Comparison of ENCODE assay signal across 28 mouse cellular contexts in the genomic region with DNA sequence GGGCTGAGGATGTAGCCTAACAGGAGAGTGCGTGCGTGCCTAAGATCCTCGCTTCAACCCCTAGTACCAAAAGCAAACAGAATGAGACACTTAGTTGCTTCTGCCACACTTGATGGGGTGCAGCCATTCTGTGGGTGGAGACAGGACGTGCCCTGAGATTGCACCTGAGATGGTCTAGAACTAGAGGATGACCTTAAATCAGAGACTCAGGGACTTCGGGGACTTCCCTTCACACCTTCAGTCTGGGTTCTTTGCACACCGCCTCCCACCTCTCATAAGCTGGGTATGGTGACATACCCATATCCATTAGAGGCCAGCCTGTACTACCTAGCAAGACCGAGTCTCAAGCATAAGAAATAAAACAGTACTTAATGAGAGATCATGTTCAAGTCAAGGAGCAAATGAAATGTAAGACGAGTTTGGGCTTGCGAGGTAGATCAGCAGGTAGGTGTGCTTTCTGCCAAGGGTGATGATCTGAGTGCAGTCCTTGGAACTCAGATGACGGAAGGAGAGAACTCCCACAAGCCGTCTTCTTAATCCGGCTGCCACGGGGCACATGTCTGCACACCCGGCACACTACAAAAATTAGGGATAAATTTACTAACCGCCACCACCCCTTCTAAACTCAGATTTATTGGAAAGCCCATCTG. TPM values are rescaled to one million over a fixed set of nuclear protein-coding genes. Genes with fewer than 3 reads are reported as not detected.
DNase-seq lines count a peak whose midpoint lies in the region; ATAC-seq and TF ChIP-seq lines count a peak whose summit lies in the region.
"Had no signal": no experiment of that assay in that cellular context is flagged by ENCODE, and none has a peak within 500 bp of the region (broad histone marks: within the 10 kb centered on the region; RNA-seq: fewer than 3 reads in every experiment).

No protein-coding gene starts in this region.

- no peak overlapping the region for H3K9ac ChIP-seq in embryonic facial prominence, embryonic 14.5 days (ENCODE audit: low read depth, low read length)
- no peak overlapping the region for H3K9ac ChIP-seq in neural tube, embryonic 15.5 days (replicated peaks)
- H3K9ac ChIP-seq: embryonic facial prominence, embryonic 12.5 days; heart, embryonic 12.5 days; heart, embryonic 15.5 days; hindbrain, embryonic 13.5 days had no signal

- DNase-seq in embryonic facial prominence, embryonic 14.5 days (ENCODE audit: low spot score), result peak; percentile 55
- DNase-seq in embryonic facial prominence, embryonic 10.5 days (ENCODE audit: low spot score), result no peak
- DNase-seq in gastrocnemius, adult 2 months, result no peak
- no peak for DNase-seq in gastrocnemius, postnatal 4 days (ENCODE audit: low spot score in 2 of 2)
- peak; percentile 26 for DNase-seq in CD4-positive, CD25-positive, alpha-beta regulatory T cell, adult 2 months (ENCODE audit: low read depth, low spot score)
- DNase-seq in fat pad, adult 2 months (ENCODE audit: extremely low read depth, low read depth, low spot score), result peak; percentile 83
- no peak for DNase-seq in urinary bladder, postnatal 36 days (ENCODE audit: low spot score in 2 of 2)
- DNase-seq: adrenal gland, adult 8-10 months; adrenal gland, postnatal 25 days; cerebellum, adult 11-12 months; cerebellum, adult 8-10 months; cerebellum, postnatal 10 days; cerebellum, postnatal 36 days; gastrocnemius, postnatal 25 days; heart, postnatal 10 days; heart, postnatal 36 days; kidney, adult 2 months had no signal

- H3K4me2 ChIP-seq in embryonic facial prominence, embryonic 14.5 days (ENCODE audit: low read depth, low read length), result no peak overlapping the region
- no peak overlapping the region for H3K4me2 ChIP-seq in neural tube, embryonic 15.5 days
- H3K4me2 ChIP-seq: embryonic facial prominence, embryonic 12.5 days; heart, embryonic 12.5 days; heart, embryonic 15.5 days; hindbrain, embryonic 13.5 days had no signal

- intact Hi-C loops in gastrocnemius, adult 2 months (cut with DNase I), result no loop called here

- H3K4me3 ChIP-seq in embryonic facial prominence, embryonic 14.5 days (ENCODE audit: low read depth, low read length), result no peak overlapping the region
- no peak overlapping the region for H3K4me3 ChIP-seq in embryonic facial prominence, embryonic 10.5 days
- no peak overlapping the region for H3K4me3 ChIP-seq in gastrocnemius, adult 2 months
- no peak overlapping the region for H3K4me3 ChIP-seq in neural tube, embryonic 15.5 days (replicated peaks)
- H3K4me3 ChIP-seq: embryonic facial prominence, embryonic 12.5 days; erythroblast, embryonic 14.5 days; forebrain, embryonic 10.5 days; heart, embryonic 12.5 days; heart, embryonic 15.5 days; hindbrain, embryonic 10.5 days; hindbrain, embryonic 13.5 days had no signal

- no peaks in the 10 kb centered on the region for H3K27me3 ChIP-seq in embryonic facial prominence, embryonic 14.5 days (replicated peaks; ENCODE audit: control insufficient read depth, insufficient read depth, low read length)
- no peaks in the 10 kb centered on the region for H3K27me3 ChIP-seq in embryonic facial prominence, embryonic 10.5 days (replicated peaks; ENCODE audit: low read depth, poor library complexity, severe bottlenecking)
- no peaks in the 10 kb centered on the region for H3K27me3 ChIP-seq in neural tube, embryonic 15.5 days (replicated peaks)
- H3K27me3 ChIP-seq: embryonic facial prominence, embryonic 12.5 days; heart, embryonic 12.5 days; heart, embryonic 15.5 days; hindbrain, embryonic 13.5 days had no signal

- TF ChIP-seq CTCF in gastrocnemius, adult 2 months (IDR thresholded peaks at IDR 0.05), result no peak

- H3K27ac ChIP-seq in embryonic facial prominence, embryonic 14.5 days (replicated peaks; ENCODE audit: low read depth, low read length), result no peak overlapping the region
- H3K27ac ChIP-seq in embryonic facial prominence, embryonic 10.5 days (replicated peaks), result no peak overlapping the region
- peak overlapping the region; percentile 68 for H3K27ac ChIP-seq in gastrocnemius, adult 2 months
- no peak overlapping the region for H3K27ac ChIP-seq in neural tube, embryonic 15.5 days (replicated peaks)
- H3K27ac ChIP-seq: embryonic facial prominence, embryonic 12.5 days; forebrain, embryonic 10.5 days; heart, embryonic 15.5 days; hindbrain, embryonic 10.5 days; hindbrain, embryonic 13.5 days; hindbrain, postnatal 0 days had no signal

- H3K9me3 ChIP-seq in embryonic facial prominence, embryonic 14.5 days (ENCODE audit: control insufficient read depth, low read length), result no peaks in the 10 kb centered on the region
- no peaks in the 10 kb centered on the region for H3K9me3 ChIP-seq in embryonic facial prominence, embryonic 10.5 days
- no peaks in the 10 kb centered on the region for H3K9me3 ChIP-seq in neural tube, embryonic 15.5 days (replicated peaks)
- H3K9me3 ChIP-seq: embryonic facial prominence, embryonic 12.5 days; heart, embryonic 12.5 days; heart, embryonic 15.5 days; hindbrain, embryonic 10.5 days; hindbrain, embryonic 13.5 days had no signal

- no peaks in the 10 kb centered on the region for H3K4me1 ChIP-seq in embryonic facial prominence, embryonic 14.5 days (ENCODE audit: control insufficient read depth, insufficient read depth, low read length)
- H3K4me1 ChIP-seq in embryonic facial prominence, embryonic 10.5 days, result peaks cover 4% of the 10 kb centered on the region
- H3K4me1 ChIP-seq in neural tube, embryonic 15.5 days, result no peaks in the 10 kb centered on the region
- H3K4me1 ChIP-seq: embryonic facial prominence, embryonic 12.5 days; hindbrain, embryonic 13.5 days had no signal

- 83% methylated on average over 15 of the region's 15 CpGs for WGBS in embryonic facial prominence, embryonic 14.5 days
- 93% methylated on average over 15 of the region's 15 CpGs for WGBS in embryonic facial prominence, embryonic 10.5 days
- 91% methylated on average over 15 of the region's 15 CpGs for WGBS in neural tube, embryonic 15.5 days

- ATAC-seq in embryonic facial prominence, embryonic 14.5 days (ENCODE audit: low read depth), result peak; percentile 39; the same call in 1 of the 2 replicates
- no peak for ATAC-seq in neural tube, embryonic 15.5 days (ENCODE audit: low FRiP score)
- ATAC-seq: forebrain, embryonic 14.5 days; hindbrain, postnatal 0 days; intestine, postnatal 0 days had no signal

- H3K36me3 ChIP-seq in embryonic facial prominence, embryonic 14.5 days (ENCODE audit: control insufficient read depth, insufficient read depth, low read length), result peaks cover 33% of the 10 kb centered on the region
- H3K36me3 ChIP-seq in embryonic facial prominence, embryonic 10.5 days (replicated peaks), result peaks cover 64% of the 10 kb centered on the region
- peaks cover 13% of the 10 kb centered on the region; the same call in 1 of the 2 replicates for H3K36me3 ChIP-seq in neural tube, embryonic 15.5 days
- H3K36me3 ChIP-seq: heart, embryonic 15.5 days had no signal

RNA-seq across cellular contexts. Expression of a gene that starts 11.3 kb away (rescaled TPM):
- polyA plus RNA-seq in embryonic facial prominence, embryonic 14.5 days (2014; fragmentation: Nextera tagmentation; extraction: Ambion mirVana), result 8.4 and 9.7 TPM in 2 replicates
- 12.9 and 13.6 TPM in 2 replicates for polyA plus RNA-seq in embryonic facial prominence, embryonic 10.5 days (2016; fragmentation: Nextera tagmentation; extraction: Ambion mirVana)
- total RNA-seq in gastrocnemius, adult 2 months (2021), result 10 to 100 TPM; 11.9 to 12.1 TPM
- 1 to 10 TPM; 3.4 to 5.6 TPM for total RNA-seq in gastrocnemius, postnatal 4 days (2021)
- polyA plus RNA-seq in neural tube, embryonic 15.5 days (2015; fragmentation: Nextera tagmentation; extraction: Ambion mirVana), result 18.5 and 19.9 TPM in 2 replicates

RNA-seq across cellular contexts. Expression of a gene that starts 11.5 kb away (rescaled TPM):
- polyA plus RNA-seq in embryonic facial prominence, embryonic 14.5 days (2014; fragmentation: Nextera tagmentation; extraction: Ambion mirVana), result 9.8 and 13.0 TPM in 2 replicates
- polyA plus RNA-seq in embryonic facial prominence, embryonic 10.5 days (2016; fragmentation: Nextera tagmentation; extraction: Ambion mirVana), result 13.1 and 15.2 TPM in 2 replicates
- total RNA-seq in gastrocnemius, adult 2 months (2021), result 1 to 10 TPM; 7.7 to 8.8 TPM
- total RNA-seq in gastrocnemius, postnatal 4 days (2021), result 10 to 100 TPM in 1 of 2 experiments, 1 to 10 TPM in 1; 8.6 to 10.5 TPM
- 6.7 and 7.7 TPM in 2 replicates for polyA plus RNA-seq in neural tube, embryonic 15.5 days (2015; fragmentation: Nextera tagmentation; extraction: Ambion mirVana)

RNA-seq across cellular contexts. Expression of a gene that starts 31.6 kb away (rescaled TPM):
- polyA plus RNA-seq in embryonic facial prominence, embryonic 14.5 days (2014; fragmentation: Nextera tagmentation; extraction: Ambion mirVana), result 19.9 and 20.3 TPM in 2 replicates
- polyA plus RNA-seq in embryonic facial prominence, embryonic 10.5 days (2016; fragmentation: Nextera tagmentation; extraction: Ambion mirVana), result 14.0 and 15.0 TPM in 2 replicates
- 10 to 100 TPM; 33.4 to 35.6 TPM for total RNA-seq in gastrocnemius, adult 2 months (2021)
- 10 to 100 TPM; 36.7 to 43.8 TPM for total RNA-seq in gastrocnemius, postnatal 4 days (2021)
- polyA plus RNA-seq in neural tube, embryonic 15.5 days (2015; fragmentation: Nextera tagmentation; extraction: Ambion mirVana), result 10.2 and 13.7 TPM in 2 replicates

Comparison
In these comparisons a context has a peak if more than half of its experiments do, and no peak if none do; other contexts are left out.
1. DNase-seq: peak in embryonic facial prominence, embryonic 14.5 days (single experiment), CD4-positive, CD25-positive, alpha-beta regulatory T cell, adult 2 months (single experiment) and fat pad, adult 2 months (single experiment); none in embryonic facial prominence, embryonic 10.5 days (single experiment), gastrocnemius, adult 2 months (single experiment), gastrocnemius, postnatal 4 days (0 of 2) and urinary bladder, postnatal 36 days (0 of 2).